Mouse (Mus musculus) large intestine, adult 2 months (tissue): ENCODE data around the gene Sorbs1. TPM values are rescaled to one million over a fixed set of nuclear protein-coding genes. Genes with fewer than 3 reads are reported as not detected.

Experiments
- DNase-seq: peaks from one replicate; pipeline ENCODE4 v3.0.0-alpha.2; 2012; ENCODE audit warnings: low read depth, low spot score
- WGBS: fragments of 180-500 bp; shearing (Covaris S2); methylation state at CpG from one replicate; pipeline ENCODE4 v1.1.7; 2018; 5-methylcytosine and 5-hydroxymethylcytosine counted together
- polyA plus RNA-seq: library from polyadenylated mRNA; depleted of rRNA; stranded (reverse); fragments of >200 nt; gene quantifications from 2 replicates; pipeline ENCODE4 v1.2.3, GENCODE M21; 2012

Sorbs1 gene
- polyA plus RNA-seq, 1 experiment = 14.9 TPM

DNA sequence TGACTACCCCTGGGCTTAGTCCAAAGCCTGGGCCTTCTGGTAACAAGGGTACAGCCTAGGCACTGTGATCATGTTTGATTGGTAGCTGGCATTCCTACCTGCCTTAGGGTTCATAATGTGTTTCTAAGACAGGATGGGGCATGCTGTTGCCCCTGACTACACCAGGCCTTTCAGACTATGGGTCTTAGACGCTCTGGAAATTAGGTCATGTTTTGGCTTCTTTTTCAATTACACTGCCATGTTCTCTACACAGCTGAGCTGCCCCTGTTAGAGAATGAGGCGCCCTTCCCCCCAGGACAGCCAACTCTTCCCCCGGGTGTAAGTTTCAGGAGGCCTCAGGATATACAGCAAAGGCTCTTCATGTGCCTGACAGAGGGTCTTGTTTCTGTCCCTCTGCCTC, 191.4 kb downstream of the Sorbs1 start:
- WGBS = 91% methylated on average over 3 of the region's 3 CpGs

DNA sequence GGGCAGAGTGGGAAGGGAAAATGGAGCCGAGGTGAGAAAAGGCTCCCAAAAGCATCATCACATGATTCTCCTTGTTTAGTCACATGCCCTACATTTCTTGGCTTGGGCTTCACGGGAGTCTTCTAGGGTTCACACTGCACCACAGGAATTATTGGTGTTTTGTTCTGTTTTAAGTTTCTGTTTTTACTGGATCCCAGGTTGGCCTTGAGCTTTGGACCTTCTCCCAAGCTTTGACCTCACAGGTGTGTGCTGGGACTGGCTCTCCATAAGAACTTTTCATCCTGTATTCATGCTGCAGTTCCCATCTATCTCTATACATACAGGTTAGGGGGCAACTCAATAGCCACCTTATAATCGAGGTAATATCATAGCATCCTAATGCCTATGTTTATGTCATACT, 194.4 kb downstream of the Sorbs1 start:
- DNase-seq = no peak
- 73% methylated on average over 3 of the region's 3 CpGs for WGBS

More for the DNA sequence above, 191.4 kb downstream of the Sorbs1 start:
- DNase-seq = no peak

DNA sequence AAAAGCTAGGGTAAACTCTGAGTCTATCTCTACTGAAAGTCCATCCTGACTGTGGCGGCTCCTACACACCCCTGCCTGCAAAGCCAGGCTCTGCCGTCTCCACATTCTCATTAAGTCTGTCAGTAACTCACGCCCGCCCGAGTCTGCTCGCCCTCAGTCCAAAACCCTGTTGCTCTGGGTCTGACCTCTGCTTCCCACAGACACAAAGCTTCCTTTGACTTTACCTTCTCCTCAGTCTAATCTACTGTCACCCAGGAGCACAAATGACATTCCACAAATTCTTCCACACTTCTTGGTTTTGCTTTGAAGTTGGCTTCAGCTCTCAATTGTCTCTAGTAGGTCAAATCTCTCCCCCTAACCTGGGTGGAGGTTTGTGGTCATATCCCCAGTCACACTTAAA, 195.1 kb downstream of the Sorbs1 start:
- no peak for DNase-seq
- WGBS = 78% methylated on average over 6 of the region's 6 CpGs

DNA sequence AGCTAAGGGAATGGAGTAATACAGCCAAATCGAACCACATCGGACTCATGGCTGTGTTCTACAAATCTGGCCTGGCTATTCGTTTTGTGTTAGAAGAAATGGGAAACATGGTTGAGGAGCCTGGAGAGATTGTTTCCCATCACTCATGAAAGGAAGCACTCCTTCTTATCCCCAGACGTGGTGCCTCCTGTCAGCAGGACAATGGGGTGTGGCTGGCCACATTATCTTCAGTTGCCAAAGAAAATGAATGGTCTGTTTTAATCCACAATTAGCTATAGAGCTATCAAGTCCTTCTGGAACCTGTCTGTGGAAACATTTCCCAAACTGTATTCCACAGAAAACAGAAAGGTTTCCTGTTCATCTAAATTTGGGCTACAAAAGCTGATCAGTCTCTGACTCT, 196.6 kb downstream of the Sorbs1 start:
- WGBS = 74% methylated on average over 4 of the region's 4 CpGs
- no peak for DNase-seq

DNA sequence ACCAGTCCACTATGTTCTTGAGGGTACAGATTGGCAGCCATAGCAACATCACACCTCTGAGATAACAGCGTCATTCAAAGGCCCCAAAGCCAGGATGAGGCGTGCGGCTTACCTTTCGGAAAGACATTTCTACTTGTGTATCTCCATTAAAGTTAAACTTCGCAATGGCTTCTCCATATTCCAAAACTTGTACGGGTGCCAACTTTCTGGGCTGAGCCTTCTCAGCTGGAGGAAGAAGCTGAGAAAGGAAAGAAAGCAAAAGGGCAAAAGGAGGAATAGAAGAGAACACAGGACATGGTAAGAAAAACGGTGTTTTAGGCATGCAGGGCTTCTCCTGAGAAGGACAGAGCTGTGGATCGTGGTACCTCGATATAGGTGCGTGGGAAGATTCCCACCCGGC, 199.3 kb downstream of the Sorbs1 start:
- DNase-seq = no peak
- 85% methylated on average over 11 of the region's 11 CpGs for WGBS

DNA sequence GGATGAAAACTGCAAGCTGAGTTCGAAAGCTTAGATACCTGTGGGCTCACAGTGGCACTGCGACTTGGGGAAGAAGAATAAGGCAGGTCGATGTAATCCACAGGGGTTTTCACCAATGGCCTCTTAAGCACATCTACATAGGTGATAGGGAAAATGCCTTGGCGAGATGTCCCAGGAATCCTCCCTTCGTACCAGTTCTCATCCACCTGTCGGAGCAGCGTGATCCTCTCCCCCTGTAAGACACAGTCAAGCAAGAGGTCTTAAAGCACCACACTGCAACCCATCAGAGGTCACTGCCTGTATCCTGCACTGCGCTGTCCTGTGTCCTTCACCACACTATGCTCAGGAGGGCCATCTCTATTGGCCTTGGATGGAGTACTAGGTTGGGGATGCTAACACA, 201.9 kb downstream of the Sorbs1 start:
- no peak for DNase-seq
- 98% methylated on average over 8 of the region's 8 CpGs for WGBS

DNA sequence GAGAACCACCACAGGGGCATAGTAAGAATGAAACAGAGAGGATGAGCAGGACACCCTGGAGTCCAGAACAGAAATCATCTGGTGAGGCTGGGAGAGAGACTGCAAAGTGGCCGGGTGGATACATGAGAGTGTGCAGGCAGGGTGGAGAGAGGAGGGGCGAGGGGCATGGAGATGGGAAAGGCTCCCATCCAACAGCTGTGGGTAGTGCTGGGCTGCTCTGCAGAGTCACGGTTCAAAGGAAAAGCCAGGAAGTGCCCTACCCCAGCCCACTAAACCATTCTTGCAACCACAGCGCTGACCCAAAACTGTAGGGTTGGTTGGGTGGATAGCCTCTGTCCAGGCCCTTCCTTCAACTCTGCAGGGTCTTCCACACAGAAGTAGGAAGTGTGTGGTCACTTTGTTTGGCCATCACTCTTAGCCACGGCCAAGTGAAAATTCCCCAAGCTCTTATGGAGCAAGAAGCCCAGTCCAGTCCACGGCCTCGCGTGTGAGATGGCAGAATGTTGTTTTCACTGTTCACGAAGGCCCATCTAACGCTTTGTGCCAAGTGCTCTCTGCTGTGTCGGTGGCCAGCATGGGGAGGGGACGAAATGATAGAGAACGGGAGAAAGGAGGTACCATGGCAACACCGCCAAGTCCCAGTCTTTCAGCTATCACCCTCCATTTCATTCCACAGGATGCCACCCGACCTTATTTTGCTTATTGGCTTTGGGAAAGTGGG, 203.0 kb downstream of the Sorbs1 start:
- WGBS = 87% methylated on average over 15 of the region's 15 CpGs
- no peak for DNase-seq

DNA sequence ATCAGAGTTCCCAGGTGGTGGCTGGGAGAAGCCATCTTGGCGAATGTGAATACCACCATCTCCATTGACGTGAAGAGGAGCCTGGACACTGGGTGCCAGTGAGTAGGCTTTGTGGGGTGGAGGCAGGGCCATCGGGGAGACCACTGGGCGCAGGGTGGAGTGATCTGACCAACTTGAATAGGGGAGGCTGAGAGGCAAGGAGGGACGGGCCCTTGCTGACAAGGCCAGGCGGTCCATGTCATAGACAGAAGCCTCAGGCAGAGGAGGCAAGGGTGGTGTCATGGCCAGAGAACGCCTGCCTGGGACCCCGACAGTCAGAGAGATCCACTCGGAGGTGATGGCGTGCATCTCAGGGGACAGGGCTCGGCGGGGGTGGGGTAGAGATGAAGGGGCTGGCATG, 203.7 kb downstream of the Sorbs1 start:
- 93% methylated on average over 12 of the region's 12 CpGs for WGBS

DNA sequence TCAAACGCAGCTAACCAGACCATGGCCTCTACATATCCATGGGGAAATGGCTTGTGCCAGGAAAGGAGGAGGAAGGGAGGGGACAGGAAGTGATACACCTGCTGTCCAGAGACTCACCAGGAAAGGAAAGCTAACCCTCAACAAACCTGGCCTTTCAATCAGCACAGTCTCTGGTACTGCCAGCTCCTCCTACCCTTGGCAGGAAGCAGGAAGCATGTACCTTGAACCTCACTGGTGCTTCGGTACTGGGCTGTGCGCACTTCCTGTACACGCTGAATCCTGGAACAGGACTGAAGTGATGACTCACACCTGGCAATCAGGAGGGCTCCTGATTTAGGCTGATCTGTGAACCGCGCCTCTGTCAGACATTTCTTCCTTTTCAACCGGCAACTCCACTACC, 206.0 kb downstream of the Sorbs1 start:
- WGBS = 23% methylated on average over 7 of the region's 7 CpGs
- peak; percentile 70 for DNase-seq

More for the DNA sequence above, 203.7 kb downstream of the Sorbs1 start:
- DNase-seq = no peak

DNA sequence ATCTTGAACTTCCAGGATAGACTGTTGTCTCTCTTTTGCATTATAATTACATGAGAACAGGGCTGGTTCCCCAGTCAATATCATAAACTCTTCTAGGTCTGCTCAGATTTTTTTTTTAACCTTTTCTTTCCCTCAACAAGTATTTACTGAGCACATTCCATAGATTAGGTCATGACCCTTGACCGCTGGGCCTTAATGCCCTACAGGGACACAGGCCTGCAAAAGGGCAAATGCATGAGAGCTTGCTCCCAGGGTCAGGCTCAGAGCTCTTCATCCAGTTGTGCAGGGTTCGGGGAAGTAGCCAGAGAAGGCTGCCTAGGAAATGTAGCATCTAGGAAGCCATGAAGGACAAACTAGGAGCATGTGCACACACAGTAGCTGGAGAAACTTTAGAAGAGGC, 206.9 kb downstream of the Sorbs1 start:
- 89% methylated on average over 2 of the region's 2 CpGs for WGBS
- DNase-seq = no peak

DNA sequence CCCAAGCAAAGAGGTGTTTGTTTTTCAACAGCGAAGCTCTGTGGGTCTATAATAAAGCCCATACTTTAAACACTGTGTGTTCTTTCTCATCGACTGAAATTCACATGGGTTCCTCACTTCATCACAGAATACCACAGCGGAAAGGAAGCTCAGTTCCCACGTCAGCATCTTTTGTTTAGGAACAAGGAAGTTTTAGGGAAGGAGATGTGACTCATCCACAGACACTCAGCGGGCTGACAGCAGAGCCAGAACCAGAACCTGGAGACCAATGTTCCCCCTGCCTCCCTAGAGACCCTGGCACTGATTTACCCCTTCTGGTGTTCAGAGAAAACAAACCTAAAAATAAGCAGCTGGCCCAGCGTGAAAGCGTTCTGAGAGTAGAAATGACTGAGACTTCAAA, 208.1 kb downstream of the Sorbs1 start:
- 61% methylated on average over 7 of the region's 7 CpGs for WGBS
- DNase-seq = no peak

DNA sequence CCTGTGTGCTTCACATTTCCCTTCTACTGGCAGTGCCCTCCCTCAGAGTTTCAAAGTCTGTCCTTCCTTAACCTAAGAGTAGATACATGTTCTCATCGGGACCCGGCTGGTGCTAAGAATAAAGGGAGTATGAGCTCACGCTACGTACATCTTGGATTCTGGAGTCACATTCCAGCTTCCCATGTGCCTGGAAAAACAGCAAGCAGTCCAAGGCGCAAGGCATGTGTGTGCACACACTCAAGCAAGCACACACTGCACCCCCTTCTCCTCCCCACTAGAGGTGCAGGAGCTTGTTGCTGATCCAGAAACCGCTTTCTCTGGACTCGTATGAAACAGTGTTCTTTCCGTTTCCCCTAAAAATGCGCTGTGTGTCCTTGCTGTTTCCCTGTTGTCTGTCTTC, 210.7 kb downstream of the Sorbs1 start:
- no peak for DNase-seq
- WGBS = 74% methylated on average over 9 of the region's 9 CpGs

DNA sequence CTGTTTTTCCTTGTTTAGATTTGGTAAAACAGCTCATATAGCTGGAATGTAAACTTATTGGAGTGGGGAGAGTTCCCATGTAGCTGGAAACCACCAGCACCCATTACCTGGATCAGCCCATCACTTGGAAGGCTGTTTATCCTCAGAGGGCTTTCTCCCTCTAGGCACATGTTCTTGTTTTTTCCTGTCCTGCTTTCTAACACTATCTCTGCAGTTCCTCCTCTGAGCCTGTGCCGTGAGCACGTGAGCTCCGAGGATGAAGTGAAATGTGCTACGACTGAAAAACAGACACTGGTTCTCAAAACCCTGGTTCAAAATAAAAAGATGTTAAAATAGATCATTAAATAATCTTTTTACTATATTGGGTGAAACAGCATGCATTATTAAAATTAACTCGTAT, 211.1 kb downstream of the Sorbs1 start:
- no peak for DNase-seq
- 65% methylated on average over 5 of the region's 5 CpGs for WGBS

DNA sequence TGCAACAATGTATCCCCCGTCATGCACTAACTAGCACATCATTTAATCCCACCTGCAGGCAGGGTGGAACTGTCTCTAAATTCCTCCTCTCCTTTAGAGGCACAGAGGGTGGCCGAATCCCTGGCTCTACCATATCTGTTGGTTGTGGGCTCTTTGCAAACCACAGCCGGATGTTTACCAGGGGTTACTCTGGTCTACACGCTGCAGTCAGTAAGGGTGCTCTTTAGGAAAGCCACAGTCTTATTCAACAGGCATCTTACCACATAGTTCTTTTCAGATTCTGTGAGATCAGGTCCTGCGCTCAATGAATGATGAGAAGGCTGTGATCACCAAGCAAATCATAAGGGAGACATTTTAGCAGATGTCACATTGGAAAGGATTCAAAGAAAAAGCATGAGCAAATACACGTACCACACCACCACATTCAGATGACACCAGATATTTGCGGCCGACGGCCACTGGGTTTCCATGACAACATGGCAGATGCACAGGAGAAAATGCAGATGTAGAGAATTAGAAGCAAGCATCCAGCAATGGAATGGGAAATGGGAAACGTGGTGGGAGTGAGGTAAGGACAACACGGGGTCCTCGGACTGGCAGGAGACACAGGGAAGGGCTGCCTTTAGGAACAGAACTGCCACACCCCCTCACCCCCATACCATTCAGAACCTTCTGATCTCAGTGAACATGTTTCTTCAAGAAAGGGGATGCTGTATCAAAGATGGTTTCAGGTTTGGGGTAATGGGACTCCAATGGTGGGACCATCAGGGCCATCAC, 213.4 kb downstream of the Sorbs1 start:
- DNase-seq = no peak
- 79% methylated on average over 12 of the region's 12 CpGs for WGBS

DNA sequence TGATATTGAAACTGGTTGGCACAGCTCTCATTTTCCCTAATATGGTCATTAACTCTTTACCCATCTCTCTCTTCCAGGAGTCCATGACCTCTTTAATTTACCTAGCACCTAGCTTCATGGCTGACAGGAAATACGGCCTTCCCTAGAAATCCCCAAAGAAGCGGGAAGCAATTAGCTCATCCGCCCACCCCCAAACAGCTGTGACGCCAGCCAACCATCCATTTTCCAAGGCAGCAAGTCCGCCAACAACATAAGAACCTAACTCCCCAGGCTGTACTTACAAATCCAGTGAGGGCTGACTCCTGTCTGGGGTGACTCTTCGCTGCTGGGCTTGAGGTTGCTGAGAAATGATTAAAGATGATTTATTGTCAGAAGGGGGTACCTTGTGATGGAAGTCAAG, 214.4 kb downstream of the Sorbs1 start:
- DNase-seq = no peak
- 85% methylated on average over 6 of the region's 6 CpGs for WGBS

DNA sequence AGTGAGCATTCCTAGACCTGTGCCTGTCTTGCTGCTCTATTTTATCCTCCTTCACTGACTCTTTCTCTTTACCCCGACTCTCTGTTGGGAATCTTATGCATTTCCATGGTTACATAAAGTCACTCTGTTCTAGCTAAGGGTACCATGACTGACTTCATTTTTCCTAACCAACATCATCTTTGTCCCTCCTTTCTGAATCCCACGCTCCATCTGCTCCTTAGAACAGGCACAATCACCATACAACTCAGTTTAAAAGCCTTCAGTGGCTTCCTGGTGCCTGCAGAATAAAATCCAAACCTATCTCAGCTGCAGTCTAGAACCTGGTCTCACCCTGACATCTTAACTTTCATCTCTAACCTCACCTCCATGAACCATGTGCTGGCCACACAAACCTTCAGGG, 215.0 kb downstream of the Sorbs1 start:
- DNase-seq = no peak
- 79% methylated on average over 2 of the region's 2 CpGs for WGBS

DNA sequence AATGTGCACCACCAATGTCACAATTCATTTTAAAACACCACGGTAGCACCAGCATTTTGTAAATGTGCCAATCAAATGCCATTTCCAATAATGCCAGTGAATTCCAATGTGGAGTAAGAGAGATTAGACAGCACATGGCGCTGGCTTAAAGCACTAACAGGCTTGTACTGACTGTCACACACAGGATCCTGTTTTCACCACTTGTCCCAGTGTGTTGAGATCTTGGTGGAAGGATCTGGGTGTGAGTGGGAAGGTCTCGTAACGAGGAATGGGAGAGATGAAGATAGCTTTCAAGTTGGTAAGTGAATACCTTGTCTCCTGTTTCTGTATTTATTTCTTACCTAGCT, 215.8 kb downstream of the Sorbs1 start:
- WGBS = 38% methylated on average over 4 of the region's 4 CpGs

DNA sequence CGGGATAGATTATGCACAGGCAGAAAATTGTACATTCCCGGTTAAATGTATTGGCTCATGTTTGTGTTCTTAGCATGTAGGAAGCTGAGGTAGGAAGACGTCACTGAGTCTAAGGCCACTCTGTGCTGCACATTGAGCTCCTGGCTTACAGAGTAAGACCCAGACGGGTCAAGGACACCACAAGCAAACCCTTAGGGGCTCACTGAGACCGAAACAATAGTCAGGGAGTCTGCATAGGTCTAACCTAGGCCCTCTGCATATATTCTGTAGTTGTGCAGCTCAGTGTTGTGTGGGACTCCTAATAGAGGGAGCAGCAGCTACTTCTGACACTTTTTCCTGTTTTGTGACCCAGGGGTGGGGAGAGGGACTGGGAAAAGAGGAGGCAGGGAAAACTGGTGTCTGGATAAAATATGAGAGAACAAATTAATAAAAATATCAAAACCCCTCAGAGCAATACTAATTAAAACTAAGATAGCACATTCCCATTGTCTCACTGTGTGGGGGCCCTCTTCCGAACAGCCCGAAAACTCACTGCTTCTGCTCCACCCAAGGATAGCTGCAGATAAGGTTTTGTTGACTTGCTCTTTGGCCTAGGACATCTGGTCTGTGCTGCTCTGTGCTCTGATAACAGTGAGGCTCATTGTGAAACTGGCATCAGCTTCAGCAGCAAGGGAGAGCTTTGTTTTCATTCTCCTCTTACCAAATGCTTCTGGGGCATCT, 216.3 kb downstream of the Sorbs1 start:
- DNase-seq = peak; percentile 64
- WGBS = 40% methylated on average over 7 of the region's 7 CpGs

More for the DNA sequence above, 215.8 kb downstream of the Sorbs1 start:
- no peak for DNase-seq

DNA sequence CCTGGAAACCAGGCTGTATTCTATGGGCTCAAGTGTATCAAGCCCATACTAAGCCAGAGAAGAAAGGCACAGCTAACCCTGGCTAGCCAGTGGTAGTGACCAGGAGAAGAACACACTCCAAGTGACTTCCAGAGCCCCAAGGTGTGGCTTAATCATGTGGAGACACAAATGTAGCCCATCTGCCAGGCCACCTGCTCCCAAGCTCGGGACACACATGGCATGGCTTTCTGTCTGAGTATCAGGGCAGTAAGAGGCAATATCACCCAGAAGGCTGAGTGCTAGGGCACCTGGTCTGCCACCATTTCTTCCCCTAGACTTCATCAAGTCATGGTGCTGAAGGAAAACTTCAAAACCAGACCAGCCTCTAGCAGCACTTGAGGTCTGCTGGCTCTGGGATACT, 219.3 kb downstream of the Sorbs1 start:
- WGBS = 48% methylated on average over 1 of the region's 1 CpGs
- no peak for DNase-seq

DNA sequence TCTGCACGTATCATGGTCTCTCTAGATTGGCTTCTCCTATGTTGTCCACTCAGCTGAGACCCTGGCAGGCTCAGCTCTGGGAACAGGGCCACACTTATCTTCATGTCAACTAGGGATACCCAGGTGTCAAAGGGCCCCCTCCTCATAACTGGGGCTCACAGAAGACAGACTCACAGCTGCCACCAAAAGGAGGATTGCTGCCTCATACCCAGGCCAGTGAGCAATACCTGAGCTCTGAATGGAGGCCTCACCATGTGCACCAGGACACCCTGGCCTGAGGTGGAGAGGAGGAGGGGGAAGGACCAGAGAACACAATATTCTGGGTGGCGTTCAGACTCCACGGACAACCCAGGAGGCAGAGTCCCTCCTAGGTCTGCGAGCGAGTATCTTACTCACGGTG, 219.8 kb downstream of the Sorbs1 start:
- no peak for DNase-seq
- WGBS = 94% methylated on average over 6 of the region's 6 CpGs
